Mouse (Mus musculus) intestine, embryonic 16.5 days (tissue): Measurements from ENCODE around the gene Cdr2l. TPM values are rescaled to one million over a fixed set of nuclear protein-coding genes. Genes with fewer than 3 reads are reported as not detected.
"Not testable (repeated sequence)": the region's sequence is repeated elsewhere in the genome, so short reads cannot be mapped to it uniquely, and the experiment has no call there.

Source experiments
- ATAC-seq: fragments of 200-750 bp; cut with Nextera tagmentation; 2 replicates; pipeline ENCODE4 v1.8.0; 2017; ENCODE audit warnings: moderate TSS enrichment, moderate library complexity
- H3K27ac ChIP-seq: fragments of 300-500 bp; sonication (generic); 2 replicates; pipeline ENCODE4 v1.5.1; 2014; ENCODE audit warnings: mild to moderate bottlenecking, low read length
- H3K27me3 ChIP-seq: fragments of 300-500 bp; sonication (generic); replicated peaks from 2 replicates; pipeline ENCODE4 v1.6.1; 2014; ENCODE audit warnings: low read length, control low read depth, mixed read lengths; ENCODE audit not compliant: control insufficient read depth, insufficient read depth
- H3K36me3 ChIP-seq: fragments of 300-500 bp; sonication (generic); 2 replicates; pipeline ENCODE4 v1.6.1; 2014; ENCODE audit warnings: low read length, control low read depth; ENCODE audit not compliant: control insufficient read depth, insufficient read depth
- H3K4me1 ChIP-seq: fragments of 300-500 bp; sonication (generic); 2 replicates; pipeline ENCODE4 v1.6.1; 2014; ENCODE audit warnings: low read length, control low read depth, mixed read lengths; ENCODE audit not compliant: control insufficient read depth, insufficient read depth
- H3K4me2 ChIP-seq: fragments of 300-500 bp; sonication (generic); 2 replicates; pipeline ENCODE4 v1.6.1; 2014; ENCODE audit warnings: low read depth, low read length, control low read depth
- H3K4me3 ChIP-seq: fragments of 300-500 bp; sonication (generic); 2 replicates; pipeline ENCODE4 v1.5.1; 2014; ENCODE audit warnings: mild to moderate bottlenecking, low read length
- H3K9ac ChIP-seq: fragments of 300-500 bp; sonication (generic); 2 replicates; pipeline ENCODE4 v1.6.1; 2014; ENCODE audit warnings: low read depth, low read length
- H3K9me3 ChIP-seq: fragments of 300-500 bp; sonication (generic); 2 replicates; pipeline ENCODE4 v1.6.1; 2016; ENCODE audit warnings: low read length, control low read depth; ENCODE audit not compliant: control insufficient read depth
- WGBS: fragments of 180-500 bp; shearing (Covaris S2); extraction: QIAGEN DNeasy Blood & Tissue Kit; methylation state at CpG from one replicate; pipeline ENCODE4 v1.1.7; 2014; 5-methylcytosine and 5-hydroxymethylcytosine counted together
- polyA plus RNA-seq: library from polyadenylated mRNA; unstranded; fragments of >200 nt; fragmentation: Nextera tagmentation; extraction: Ambion mirVana; gene quantifications from 2 replicates; pipeline ENCODE4 v1.2.1, GENCODE M21; 2015

Gene Cdr2l
- polyA plus RNA-seq, 1 experiment from 2014 or later: 5.1 TPM

DNA sequence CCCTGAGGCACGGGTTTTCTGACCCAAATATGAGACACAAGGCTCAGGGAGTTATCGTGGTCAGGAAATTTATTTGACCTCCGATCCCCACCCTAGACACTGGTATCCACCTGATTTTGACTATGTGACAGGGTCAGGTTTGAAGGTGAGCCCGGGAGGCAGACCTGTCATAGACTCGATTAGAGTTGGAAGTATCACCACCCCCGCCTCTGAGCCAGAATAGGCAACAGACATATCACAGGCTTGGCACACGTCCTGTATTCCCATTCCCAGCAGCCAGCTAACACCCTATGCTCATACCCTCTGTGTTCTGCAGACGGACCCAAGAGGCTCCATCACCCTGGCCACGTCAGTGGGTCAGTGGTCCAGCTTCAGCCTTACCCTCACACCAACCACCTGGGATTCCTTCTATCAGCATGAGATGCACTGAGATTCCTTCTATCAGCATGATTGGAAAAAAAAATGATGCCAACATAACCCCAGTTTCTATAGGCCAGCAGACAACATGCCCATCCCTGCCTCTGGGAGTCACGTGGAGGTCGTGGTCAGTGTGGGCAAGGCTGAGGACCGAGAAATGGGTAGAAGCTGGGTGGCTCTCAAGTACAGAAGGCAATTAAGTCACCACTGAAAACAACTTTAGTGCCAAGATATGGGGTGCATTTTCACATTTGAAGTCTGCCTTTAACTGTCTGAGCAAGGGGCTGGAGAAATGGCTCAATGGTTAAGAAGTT, 6.9 kb upstream of the Cdr2l start:
- no peak overlapping the region; the same call in 1 of the 2 replicates for H3K4me2 ChIP-seq
- H3K9me3 ChIP-seq: 0 out of 2 replicates have a peak, but pooled peaks cover 2% of the 10 kb centered on the region
- peaks cover 8% of the 10 kb centered on the region; the same call in 1 of the 2 replicates for H3K4me1 ChIP-seq
- WGBS: 66% methylated on average over 12 of the region's 12 CpGs
- H3K9ac ChIP-seq: peak overlapping the region; percentile 60; the same call in 1 of the 2 replicates
- no peaks in the 10 kb centered on the region for H3K36me3 ChIP-seq
- H3K27me3 ChIP-seq: peaks cover 17% of the 10 kb centered on the region; the same call in 1 of the 2 replicates
- no peak overlapping the region for H3K27ac ChIP-seq
- no peak overlapping the region for H3K4me3 ChIP-seq
- ATAC-seq: no peak

DNA sequence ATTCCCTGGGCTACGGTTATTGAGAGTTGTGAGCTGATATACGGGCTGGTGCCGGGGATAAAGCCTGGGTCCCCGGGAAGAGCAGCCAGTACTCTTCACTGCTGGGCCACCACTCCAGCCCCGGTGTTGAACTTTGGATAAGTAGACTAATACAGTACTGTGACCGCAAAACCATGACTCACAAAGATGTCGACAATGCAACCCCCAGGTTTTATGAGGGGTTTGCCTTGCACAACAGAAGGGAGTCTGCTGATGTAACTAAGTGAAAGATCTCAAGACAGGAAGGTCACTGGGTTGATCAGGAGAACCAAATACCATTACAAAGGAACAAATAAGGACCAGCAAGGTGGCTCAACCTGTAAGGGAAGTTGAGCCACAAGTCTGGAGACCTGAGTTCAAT, 5.0 kb upstream of the Cdr2l start:
- H3K36me3 ChIP-seq: no peaks in the 10 kb centered on the region
- H3K9ac ChIP-seq: no peak overlapping the region
- no peak overlapping the region for H3K4me3 ChIP-seq
- H3K4me2 ChIP-seq: no peak overlapping the region
- no peak; the same call in 1 of the 2 replicates for ATAC-seq
- WGBS: 58% methylated on average over 7 of the region's 7 CpGs
- 0 out of 2 replicates have a peak, but pooled peaks cover 2% of the 10 kb centered on the region for H3K9me3 ChIP-seq
- H3K27me3 ChIP-seq: peaks cover 17% of the 10 kb centered on the region; the same call in 1 of the 2 replicates
- H3K4me1 ChIP-seq: peaks cover 16% of the 10 kb centered on the region
- H3K27ac ChIP-seq: no peak overlapping the region

DNA sequence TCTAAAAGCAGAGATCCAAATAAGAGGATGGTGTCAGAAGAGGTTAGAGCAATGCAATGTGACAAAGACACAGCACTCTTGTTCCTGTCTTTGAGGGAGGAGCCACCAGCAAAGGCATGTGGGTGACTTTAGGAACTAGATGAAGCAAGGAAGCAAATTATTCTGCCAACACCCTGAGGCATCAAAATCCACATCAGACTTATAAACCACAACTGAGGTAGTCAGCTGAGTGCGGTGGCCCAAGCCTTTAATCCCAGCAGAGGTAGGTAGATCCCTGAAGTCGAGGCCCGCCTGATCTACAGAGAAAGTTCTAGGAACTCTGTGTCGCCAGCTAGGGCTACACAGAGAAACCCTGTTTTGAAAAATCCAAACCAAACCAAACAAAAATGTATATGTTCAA, 4.5 kb upstream of the Cdr2l start:
- H3K4me1 ChIP-seq: peaks cover 16% of the 10 kb centered on the region
- H3K4me2 ChIP-seq: no peak overlapping the region
- H3K9me3 ChIP-seq: 0 out of 2 replicates have a peak, but pooled peaks cover 2% of the 10 kb centered on the region
- no peaks in the 10 kb centered on the region for H3K36me3 ChIP-seq
- 85% methylated on average over 4 of the region's 4 CpGs for WGBS
- no peak for ATAC-seq
- no peak overlapping the region for H3K4me3 ChIP-seq
- H3K27me3 ChIP-seq: peaks cover 17% of the 10 kb centered on the region; the same call in 1 of the 2 replicates
- H3K9ac ChIP-seq: no peak overlapping the region
- no peak overlapping the region for H3K27ac ChIP-seq

DNA sequence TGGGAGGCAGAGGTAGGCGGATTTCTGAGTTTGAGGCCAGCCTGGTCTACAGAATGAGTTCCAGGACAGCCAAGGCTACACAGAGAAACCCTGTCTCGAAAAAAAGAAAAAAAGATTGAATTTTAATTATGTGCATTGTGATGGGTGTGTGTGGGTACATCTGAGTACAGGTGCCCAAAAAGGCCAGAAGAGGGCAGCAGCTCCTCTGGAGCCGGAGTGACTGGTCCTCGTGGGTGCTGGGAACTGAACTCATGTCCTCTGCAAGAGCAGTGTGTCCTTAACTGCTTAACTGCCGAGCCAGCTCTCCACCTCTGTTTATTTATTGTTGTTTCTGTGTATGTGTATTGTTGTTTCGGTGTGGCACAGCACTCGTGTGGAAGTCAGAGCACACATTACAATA, 3.9 kb upstream of the Cdr2l start:
- Histone ChIP-seq H3K4me3 (no peak overlapping the region), H3K9me3 (0 out of 2 replicates have a peak, but pooled peaks cover 2% of the 10 kb centered on the region)

DNA sequence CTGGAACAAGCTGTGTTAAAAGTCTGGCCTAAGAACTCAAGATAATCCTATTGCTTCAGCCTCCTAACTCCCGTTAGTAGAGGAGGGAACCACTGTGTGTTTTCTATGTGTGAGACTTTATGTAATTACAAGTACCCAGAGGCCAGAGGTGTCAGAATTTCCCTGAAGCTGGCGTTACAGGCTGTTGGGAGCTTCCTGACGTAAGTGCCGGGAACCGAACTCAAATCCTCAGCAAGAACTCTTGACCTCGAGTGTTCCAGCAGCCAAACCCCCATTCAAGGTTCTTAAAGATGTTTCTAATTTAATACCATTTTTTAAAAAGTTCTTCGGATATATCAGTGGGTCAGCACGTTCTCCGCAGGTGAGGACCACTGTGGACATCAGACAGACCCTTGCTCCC, 440 bp upstream of the Cdr2l start:
- ATAC-seq: no peak
- Histone ChIP-seq H3K9ac (peak overlapping the region; percentile 85), H3K9me3 (0 out of 2 replicates have a peak, but pooled peaks cover 2% of the 10 kb centered on the region), H3K4me3 (peak overlapping the region; percentile 78), H3K36me3 (no peaks in the 10 kb centered on the region), H3K27ac (peak overlapping the region; percentile 83), H3K4me2 (peak overlapping the region; percentile 82), H3K4me1 (peaks cover 27% of the 10 kb centered on the region), H3K27me3 (no peaks in the 10 kb centered on the region)
- WGBS: 16% methylated on average over 9 of the region's 9 CpGs

More for the DNA sequence above, 3.9 kb upstream of the Cdr2l start:
- Histone ChIP-seq H3K36me3 (no peaks in the 10 kb centered on the region), H3K27me3 (peaks cover 17% of the 10 kb centered on the region; the same call in 1 of the 2 replicates), H3K4me2 (no peak overlapping the region), H3K27ac (no peak overlapping the region), H3K9ac (no peak overlapping the region), H3K4me1 (peaks cover 18% of the 10 kb centered on the region)
- 83% methylated on average over 7 of the region's 7 CpGs for WGBS
- no peak for ATAC-seq

DNA sequence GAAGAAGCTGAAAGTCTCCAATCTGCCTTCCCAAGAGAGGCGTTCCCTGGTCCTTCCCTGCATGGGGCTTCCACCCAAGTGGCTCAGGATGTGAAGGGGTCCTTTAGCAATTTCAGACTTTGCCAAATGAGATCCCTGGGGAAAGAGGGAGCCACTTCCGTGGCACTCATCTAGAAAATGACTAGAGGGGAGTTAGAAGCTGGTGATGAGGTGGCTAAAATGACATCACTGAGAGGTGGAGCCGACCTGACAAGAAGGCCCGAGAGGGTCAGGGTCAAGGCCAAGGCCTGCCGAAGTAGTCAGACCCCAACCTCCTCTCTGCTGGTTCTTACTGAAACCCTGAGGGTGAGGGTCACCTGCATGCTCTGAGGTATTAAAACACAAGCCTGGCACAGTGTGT, 1.2 kb downstream of the Cdr2l start:
- Histone ChIP-seq H3K4me3 (peak overlapping the region; percentile 78), H3K4me2 (peak overlapping the region; percentile 82), H3K36me3 (no peaks in the 10 kb centered on the region), H3K27ac (no peak overlapping the region), H3K4me1 (peaks cover 27% of the 10 kb centered on the region), H3K9ac (peak overlapping the region; percentile 85), H3K9me3 (0 out of 2 replicates have a peak, but pooled peaks cover 1% of the 10 kb centered on the region), H3K27me3 (no peaks in the 10 kb centered on the region)
- 23% methylated on average over 5 of the region's 5 CpGs for WGBS
- ATAC-seq: no peak

DNA sequence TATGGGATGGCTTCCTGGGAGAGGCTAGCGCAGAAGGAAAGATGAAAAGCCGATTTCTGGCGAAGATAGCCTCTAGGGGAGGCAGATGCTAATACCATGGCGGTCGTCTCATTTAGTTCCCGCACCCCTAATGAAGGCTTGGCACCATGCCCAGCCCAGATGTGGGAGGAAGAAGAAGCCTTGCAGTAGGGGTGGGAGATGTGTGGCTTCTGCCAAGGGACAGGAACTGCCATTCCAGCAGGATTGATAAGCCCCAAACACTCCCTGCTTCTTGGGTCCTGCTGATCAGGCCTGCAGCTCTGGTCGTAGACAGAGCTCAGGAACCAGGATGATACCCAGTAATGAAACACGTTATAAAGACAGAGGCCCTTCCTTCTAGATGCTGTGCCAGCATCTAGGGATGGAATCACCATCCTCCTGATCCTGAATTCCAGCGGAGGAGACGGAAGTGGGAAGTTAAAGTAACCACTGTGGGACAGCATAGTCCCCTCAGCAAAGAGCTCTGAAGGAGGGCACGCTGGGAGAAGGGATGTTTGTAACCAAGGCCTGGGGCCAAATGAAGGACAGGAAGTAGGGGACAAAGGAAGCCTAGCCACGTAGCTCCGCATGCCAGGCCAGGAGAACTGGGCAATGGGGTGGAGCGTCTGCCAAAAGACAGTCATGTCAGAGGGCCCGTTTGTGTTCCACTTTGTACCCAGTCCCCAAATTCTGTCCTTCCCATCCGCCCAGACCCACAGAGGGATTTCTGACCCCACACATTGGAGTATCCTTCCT, 2.2 kb downstream of the Cdr2l start:
- peak overlapping the region; percentile 82 for H3K4me2 ChIP-seq
- 51% methylated on average over 16 of the region's 16 CpGs for WGBS
- H3K27ac ChIP-seq: peak overlapping the region; percentile 39
- ATAC-seq: no peak
- peak overlapping the region; percentile 36; the same call in 1 of the 2 replicates for H3K9ac ChIP-seq
- no peaks in the 10 kb centered on the region for H3K36me3 ChIP-seq
- no peaks in the 10 kb centered on the region for H3K27me3 ChIP-seq
- H3K9me3 ChIP-seq: no peaks in the 10 kb centered on the region
- H3K4me3 ChIP-seq: peak overlapping the region; percentile 78; the same call in 1 of the 2 replicates
- peaks cover 27% of the 10 kb centered on the region for H3K4me1 ChIP-seq

DNA sequence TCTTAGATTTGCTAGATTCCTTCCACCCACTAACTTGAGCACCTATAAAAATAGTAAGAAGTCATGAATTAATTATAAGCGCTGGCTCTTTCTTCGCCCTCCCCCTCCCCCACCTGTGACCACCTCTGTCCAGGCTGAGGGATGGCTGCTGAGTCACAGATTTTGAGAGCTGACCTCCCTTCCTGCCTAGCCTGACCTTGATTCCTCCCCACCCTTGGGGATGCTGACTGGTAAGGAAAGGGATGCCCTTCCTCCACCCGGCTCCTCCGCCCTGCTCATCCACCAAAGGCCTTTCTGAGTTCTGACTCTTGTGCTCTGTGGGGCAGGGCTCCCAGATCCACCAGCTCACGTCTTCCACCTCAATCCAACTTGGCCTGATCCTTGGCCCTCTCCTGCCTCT, 2.9 kb downstream of the Cdr2l start:
- WGBS: 84% methylated on average over 5 of the region's 5 CpGs
- peak overlapping the region; percentile 39; the same call in 1 of the 2 replicates for H3K27ac ChIP-seq
- no peak overlapping the region for H3K9ac ChIP-seq
- H3K4me2 ChIP-seq: 0 out of 2 replicates have a peak overlapping the region, but pooled peaks have one; percentile 9
- peaks cover 27% of the 10 kb centered on the region for H3K4me1 ChIP-seq
- H3K36me3 ChIP-seq: no peaks in the 10 kb centered on the region
- H3K27me3 ChIP-seq: no peaks in the 10 kb centered on the region
- no peaks in the 10 kb centered on the region for H3K9me3 ChIP-seq
- no peak overlapping the region for H3K4me3 ChIP-seq
- ATAC-seq: no peak

DNA sequence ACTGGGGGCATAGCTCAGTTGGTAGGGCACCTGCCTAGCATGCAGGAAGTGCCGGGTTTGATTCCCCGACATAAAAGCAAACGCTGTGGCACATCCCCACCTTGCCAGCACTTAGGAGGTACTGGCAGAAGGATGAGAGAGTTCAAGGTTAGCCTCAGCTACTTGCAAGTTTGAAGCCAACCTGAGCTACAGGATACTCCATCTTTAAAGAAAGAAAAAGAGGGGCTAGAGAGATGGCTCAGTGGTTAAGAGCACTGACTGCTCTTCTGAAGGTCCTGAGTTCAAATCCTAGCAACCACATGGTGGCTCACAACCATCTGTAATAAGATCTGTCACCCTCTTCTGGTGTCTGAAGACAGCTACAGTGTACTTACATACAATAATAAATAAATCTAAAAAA, 5.1 kb downstream of the Cdr2l start:
- H3K9ac ChIP-seq, H3K9me3 ChIP-seq, ATAC-seq, H3K4me3 ChIP-seq, H3K27me3 ChIP-seq, H3K4me2 ChIP-seq, H3K27ac ChIP-seq, H3K36me3 ChIP-seq: not testable (repeated sequence)
- WGBS: 93% methylated on average over 3 of the region's 3 CpGs
- H3K4me1 ChIP-seq: peaks cover 20% of the 10 kb centered on the region
